Mouse (Mus musculus) urinary bladder, postnatal 4 days (tissue): ENCODE measurements around the gene Tbc1d16.
A peak's percentile ranks its signal among the peaks of the same experiment; 100 is the strongest.

Experiments used
- DNase-seq, 2 experiments: peaks; one replicate each; pipeline ENCODE4 v3.0.0; 2021 to 2022; ENCODE audit warnings: low spot score in 2 of 2

Tbc1d16 gene

GRCm38 (mm10) chr11:119176389-119177179 is 51.7 kb downstream of the Tbc1d16 start:
- no peak for DNase-seq

DNA sequence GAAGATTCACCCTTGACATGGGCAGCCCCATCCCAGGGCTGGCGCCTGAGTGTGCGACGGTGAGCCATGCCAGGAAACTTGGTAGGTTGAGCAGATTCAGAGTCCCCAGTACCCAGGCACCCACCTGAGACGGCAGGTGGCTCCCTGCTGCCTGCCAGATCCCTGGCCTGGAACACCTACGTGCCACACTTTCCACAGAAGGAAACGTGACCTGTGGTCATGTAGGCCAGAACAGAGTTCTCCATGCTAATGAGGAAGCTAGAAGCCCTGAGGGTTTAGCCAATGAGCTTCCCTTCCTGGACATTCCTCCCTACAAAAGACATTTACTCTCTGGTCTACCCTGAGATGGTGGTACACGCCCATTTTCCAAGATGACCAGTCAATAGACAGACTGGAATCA is 56.7 kb downstream of the Tbc1d16 start:
- no peak for DNase-seq

DNA sequence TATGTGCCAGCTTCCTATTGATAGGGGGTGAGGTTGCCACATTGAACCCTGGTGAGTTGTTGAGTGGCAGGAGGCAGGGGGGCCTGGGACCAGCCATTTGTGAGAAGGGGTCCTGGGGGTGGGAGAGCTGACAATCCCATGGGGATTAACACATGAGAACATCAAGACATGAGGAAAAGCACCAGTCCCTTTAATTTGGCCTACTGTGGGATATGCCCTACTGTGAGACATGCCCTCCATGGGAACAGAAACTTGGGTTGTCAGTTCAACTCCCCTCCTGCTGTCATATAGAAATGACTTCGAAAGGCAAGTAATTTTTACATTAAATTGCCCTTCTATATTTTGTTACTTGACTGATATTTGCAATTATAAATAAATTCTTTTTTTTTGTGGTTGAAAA is 59.4 kb downstream of the Tbc1d16 start:
- DNase-seq, result no peak

DNA sequence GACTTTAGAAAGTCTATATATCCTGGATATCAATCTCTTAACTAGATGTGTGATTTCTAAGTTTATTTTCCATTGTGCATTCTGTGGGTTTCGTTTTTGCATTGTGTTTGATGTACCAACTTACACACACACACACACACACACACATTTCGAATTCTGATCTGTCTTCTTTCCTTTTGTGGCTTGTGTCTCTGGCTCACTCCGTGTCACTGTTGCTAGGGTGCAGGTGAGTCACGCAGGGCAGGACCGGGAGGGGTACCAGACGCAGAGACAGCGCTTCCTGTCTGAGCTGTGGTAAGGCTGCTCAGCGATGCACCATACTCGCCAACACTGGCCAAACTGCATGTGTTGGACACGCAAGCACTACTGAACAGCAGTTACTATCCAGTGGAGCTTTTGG is 62.3 kb downstream of the Tbc1d16 start:
- no peak for DNase-seq

GRCm38 (mm10) chr11:119164375-119164774 is 63.9 kb downstream of the Tbc1d16 start:
- DNase-seq, result no peak

- no peak for DNase-seq
Observed at GRCm38 (mm10) chr11:119163734-119163992, 64.6 kb downstream of the Tbc1d16 start.

GRCm38 (mm10) chr11:119162959-119163733 is 65.2 kb downstream of the Tbc1d16 start:
- no peak for DNase-seq

- no peak for DNase-seq
Observed at GRCm38 (mm10) chr11:119161665-119162064, 66.6 kb downstream of the Tbc1d16 start.

DNA sequence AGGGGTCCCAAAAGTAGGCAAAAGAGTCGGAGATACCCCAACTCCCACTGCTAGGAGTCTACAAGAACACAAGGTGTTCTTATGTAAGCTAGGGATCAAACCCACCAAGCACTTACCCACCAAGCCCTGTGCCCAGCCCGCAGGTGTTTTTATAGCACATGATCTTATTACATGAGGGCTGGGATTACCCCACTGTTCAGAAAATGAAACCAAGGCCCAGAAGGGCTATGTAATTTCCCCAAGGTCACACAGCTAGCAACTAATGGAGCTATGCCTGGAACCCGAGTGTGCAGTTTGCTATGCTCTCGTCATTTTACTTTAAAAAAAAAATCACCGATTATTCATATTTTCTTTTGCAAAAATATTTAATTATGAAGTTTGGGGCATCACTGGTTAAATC is 68.2 kb downstream of the Tbc1d16 start:
- no peak for DNase-seq

DNA sequence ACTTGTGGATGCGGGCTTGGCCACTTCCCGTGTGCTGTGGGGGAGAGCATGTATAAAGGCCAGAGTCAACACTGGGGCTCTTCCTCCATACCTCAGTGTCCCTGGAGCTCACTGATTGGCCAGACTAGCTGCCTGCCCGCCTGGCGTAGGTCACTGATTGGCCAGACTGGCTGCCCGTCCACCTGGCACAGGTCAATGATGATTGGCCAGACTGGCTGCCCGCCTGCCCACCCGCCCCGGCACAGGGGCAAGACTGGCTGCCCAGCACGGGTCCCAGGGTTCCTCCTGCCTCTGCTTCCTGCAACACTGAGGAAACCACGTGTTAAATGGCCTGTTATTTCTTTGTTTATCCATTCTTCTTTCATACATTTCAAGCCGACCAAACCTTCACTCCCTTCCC is 68.8 kb downstream of the Tbc1d16 start:
- DNase-seq, result peak in 1 of 2 experiments; percentile 50

- no peak for DNase-seq
Observed at GRCm38 (mm10) chr11:119157377-119158189, 70.7 kb downstream of the Tbc1d16 start.

GRCm38 (mm10) chr11:119156481-119157254 is 71.6 kb downstream of the Tbc1d16 start:
- no peak for DNase-seq

GRCm38 (mm10) chr11:119155638-119156480 is 72.4 kb downstream of the Tbc1d16 start:
- no peak for DNase-seq

GRCm38 (mm10) chr11:119152321-119152831 is 75.9 kb downstream of the Tbc1d16 start:
- no peak for DNase-seq

- no peak for DNase-seq
Observed at GRCm38 (mm10) chr11:119151073-119151607, 77.2 kb downstream of the Tbc1d16 start.

- no peak for DNase-seq
Observed at GRCm38 (mm10) chr11:119150442-119150841, 77.9 kb downstream of the Tbc1d16 start.

- DNase-seq, result no peak
Observed at GRCm38 (mm10) chr11:119148829-119149228, 79.5 kb downstream of the Tbc1d16 start.

GRCm38 (mm10) chr11:119147153-119147552 is 81.1 kb downstream of the Tbc1d16 start:
- DNase-seq, result no peak

DNA sequence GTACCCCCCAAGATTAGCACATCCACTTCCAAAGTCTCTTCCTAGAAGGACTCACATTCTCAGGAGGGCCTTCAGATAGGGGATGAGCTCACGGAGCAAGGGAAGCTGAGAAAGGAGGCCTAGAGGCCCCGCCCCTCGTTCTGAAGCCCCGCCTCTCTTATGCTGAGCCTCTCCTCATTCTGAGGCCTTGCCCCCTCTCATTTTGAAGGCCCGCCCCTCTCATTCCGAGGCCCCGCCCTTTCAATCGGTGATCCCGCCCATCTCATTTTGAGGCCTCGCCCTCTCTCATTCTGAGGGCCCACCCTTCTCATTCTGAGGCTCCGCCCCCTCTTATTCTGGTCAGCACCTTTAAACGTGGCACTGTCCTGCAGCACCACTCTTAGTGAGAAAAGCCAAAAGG is 82.2 kb downstream of the Tbc1d16 start:
- DNase-seq, result no peak

GRCm38 (mm10) chr11:119144801-119145475 is 83.4 kb downstream of the Tbc1d16 start:
- no peak for DNase-seq
